Mouse (Mus musculus) neural tube, embryonic 14.5 days (tissue): Measurements from ENCODE around the gene Foxn4. TPM values are rescaled to one million over a fixed set of nuclear protein-coding genes. Genes with fewer than 3 reads are reported as not detected.

Experiments
- ATAC-seq: fragments of 200-750 bp; cut with Nextera tagmentation; 2 replicates; pipeline ENCODE4 v1.8.0; 2017; ENCODE audit warnings: low read depth, mild to moderate bottlenecking, moderate TSS enrichment, moderate library complexity
- H3K27ac ChIP-seq: fragments of 300-500 bp; sonication (generic); 2 replicates; pipeline ENCODE4 v1.5.1; 2014; ENCODE audit warnings: low read depth, mild to moderate bottlenecking, control low read depth, low read length, moderate library complexity, mixed read lengths
- H3K27me3 ChIP-seq: fragments of 300-500 bp; sonication (generic); 2 replicates; pipeline ENCODE4 v1.6.1; 2014; ENCODE audit warnings: low read length; ENCODE audit not compliant: control insufficient read depth, insufficient read depth
- H3K36me3 ChIP-seq: fragments of 300-500 bp; sonication (generic); 2 replicates; pipeline ENCODE4 v1.6.1; 2014; ENCODE audit warnings: low read length, mixed read lengths; ENCODE audit not compliant: control insufficient read depth, insufficient read depth
- H3K4me1 ChIP-seq: fragments of 300-500 bp; sonication (generic); 2 replicates; pipeline ENCODE4 v1.6.1; 2014; ENCODE audit warnings: low read length; ENCODE audit not compliant: control insufficient read depth, insufficient read depth
- H3K4me2 ChIP-seq: fragments of 300-500 bp; sonication (generic); 2 replicates; pipeline ENCODE4 v1.6.1; 2014; ENCODE audit warnings: mild to moderate bottlenecking, low read depth, low read length, control low read depth
- H3K4me3 ChIP-seq: fragments of 300-500 bp; sonication (generic); 2 replicates; pipeline ENCODE4 v1.5.1; 2014; ENCODE audit warnings: low read depth, low read length, control low read depth, mixed read lengths
- H3K9ac ChIP-seq: fragments of 300-500 bp; sonication (generic); replicated peaks from 2 replicates; pipeline ENCODE4 v1.6.1; 2014; ENCODE audit warnings: low read depth, mild to moderate bottlenecking, control low read depth, low read length, mixed read lengths
- H3K9me3 ChIP-seq: fragments of 300-500 bp; sonication (generic); 2 replicates; pipeline ENCODE4 v1.6.1; 2016; ENCODE audit warnings: low read length; ENCODE audit not compliant: control insufficient read depth
- WGBS: fragments of 180-500 bp; shearing (Covaris S2); extraction: QIAGEN DNeasy Blood & Tissue Kit; methylation state at CpG from one replicate; pipeline ENCODE4 v1.1.7; 2014; 5-methylcytosine and 5-hydroxymethylcytosine counted together
- polyA plus RNA-seq: library from polyadenylated mRNA; unstranded; fragments of >200 nt; fragmentation: Nextera tagmentation; extraction: Ambion mirVana; gene quantifications from 2 replicates; pipeline ENCODE4 v1.2.1, GENCODE M21; 2014

Gene Foxn4
- polyA plus RNA-seq, 1 experiment from 2014 or later: not detected

- H3K9ac ChIP-seq: no peak overlapping the region
- 35% methylated on average over 8 of the region's 8 CpGs for WGBS
- no peak overlapping the region for H3K27ac ChIP-seq
- ATAC-seq: peak; percentile 71
- H3K9me3 ChIP-seq: no peaks in the 10 kb centered on the region
- H3K36me3 ChIP-seq: no peaks in the 10 kb centered on the region
- peaks cover 6% of the 10 kb centered on the region for H3K27me3 ChIP-seq
- 0 out of 2 replicates have a peak, but pooled peaks cover 2% of the 10 kb centered on the region for H3K4me1 ChIP-seq
- H3K4me3 ChIP-seq: no peak overlapping the region
- no peak overlapping the region for H3K4me2 ChIP-seq
These were observed 9.6 kb downstream of the Foxn4 start for GRCm38 (mm10) chr5:114264030-114264459.

- H3K27me3 ChIP-seq: no peaks in the 10 kb centered on the region; the same call in 1 of the 2 replicates
- 0 out of 2 replicates have a peak, but pooled peaks cover 2% of the 10 kb centered on the region for H3K4me1 ChIP-seq
These were observed 12.1 kb downstream of the Foxn4 start for GRCm38 (mm10) chr5:114261494-114261893.

DNA sequence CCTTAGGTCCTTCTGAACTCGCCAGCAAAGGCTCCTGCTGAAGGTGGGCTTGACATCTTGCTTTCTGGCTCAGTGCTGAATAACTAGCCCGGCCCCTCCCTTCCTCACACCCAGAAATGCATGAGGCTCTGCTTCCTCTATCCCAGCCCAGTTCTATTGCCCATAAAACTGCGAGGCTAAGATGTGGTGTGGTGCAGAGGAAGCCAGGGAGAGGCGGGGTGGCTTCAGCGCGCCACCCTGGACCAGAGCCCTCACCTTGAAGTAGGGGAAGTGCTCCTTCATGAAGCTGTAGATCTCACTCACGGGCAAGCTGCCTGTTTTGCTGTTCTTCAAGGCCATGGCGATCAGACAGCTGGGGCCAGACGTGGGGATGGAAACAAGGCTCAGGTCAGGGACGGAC, 14.1 kb downstream of the Foxn4 start:
- no peaks in the 10 kb centered on the region for H3K36me3 ChIP-seq
- 80% methylated on average over 9 of the region's 10 CpGs for WGBS
- no peak overlapping the region for H3K27ac ChIP-seq
- no peaks in the 10 kb centered on the region for H3K9me3 ChIP-seq
- H3K27me3 ChIP-seq: no peaks in the 10 kb centered on the region
- no peak for ATAC-seq
- no peak overlapping the region for H3K9ac ChIP-seq
- no peak overlapping the region for H3K4me3 ChIP-seq
- no peak overlapping the region for H3K4me2 ChIP-seq
- H3K4me1 ChIP-seq: 0 out of 2 replicates have a peak, but pooled peaks cover 2% of the 10 kb centered on the region

More at GRCm38 (mm10) chr5:114261494-114261893, 12.1 kb downstream of the Foxn4 start:
- ATAC-seq: no peak
- Histone ChIP-seq H3K27ac (no peak overlapping the region), H3K4me3 (no peak overlapping the region), H3K9ac (no peak overlapping the region), H3K36me3 (no peaks in the 10 kb centered on the region), H3K4me2 (no peak overlapping the region), H3K9me3 (no peaks in the 10 kb centered on the region)

GRCm38 (mm10) chr5:114248174-114248589, 25.4 kb downstream of the Foxn4 start:
- no peak overlapping the region for H3K9ac ChIP-seq

DNA sequence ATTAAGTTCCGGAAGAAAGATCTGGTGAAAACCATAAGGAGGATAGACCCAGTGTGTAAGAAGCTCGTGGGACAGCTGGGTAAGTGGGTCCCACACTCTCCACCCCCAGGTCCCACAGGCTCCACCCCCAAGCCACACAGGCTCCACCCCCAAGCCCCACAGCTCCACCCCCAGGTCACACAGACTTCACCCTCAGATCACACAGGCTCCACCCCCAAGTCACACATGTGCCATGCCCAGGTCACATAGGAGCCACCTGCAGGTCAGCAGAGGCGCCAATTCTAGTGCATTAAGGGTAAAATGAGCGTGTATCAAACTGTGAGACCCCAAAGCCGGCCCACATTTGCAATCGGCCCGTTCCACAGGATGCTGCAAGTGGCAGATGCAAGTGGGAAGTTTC, 27.1 kb downstream of the Foxn4 start:
- Histone ChIP-seq H3K4me2 (no peak overlapping the region), H3K36me3 (no peaks in the 10 kb centered on the region), H3K27me3 (no peaks in the 10 kb centered on the region), H3K9ac (no peak overlapping the region), H3K4me3 (no peak overlapping the region), H3K27ac (no peak overlapping the region), H3K4me1 (no peaks in the 10 kb centered on the region), H3K9me3 (no peaks in the 10 kb centered on the region)
- no peak for ATAC-seq
- WGBS: 78% methylated on average over 7 of the region's 7 CpGs

More at GRCm38 (mm10) chr5:114248174-114248589, 25.4 kb downstream of the Foxn4 start:
- Histone ChIP-seq H3K27me3 (no peaks in the 10 kb centered on the region), H3K4me1 (no peaks in the 10 kb centered on the region), H3K36me3 (no peaks in the 10 kb centered on the region), H3K4me3 (no peak overlapping the region), H3K4me2 (peak overlapping the region; percentile 17; the same call in 1 of the 2 replicates), H3K27ac (no peak overlapping the region), H3K9me3 (no peaks in the 10 kb centered on the region)
- peak; percentile 46 for ATAC-seq
- 14% methylated on average over 14 of the region's 14 CpGs for WGBS

DNA sequence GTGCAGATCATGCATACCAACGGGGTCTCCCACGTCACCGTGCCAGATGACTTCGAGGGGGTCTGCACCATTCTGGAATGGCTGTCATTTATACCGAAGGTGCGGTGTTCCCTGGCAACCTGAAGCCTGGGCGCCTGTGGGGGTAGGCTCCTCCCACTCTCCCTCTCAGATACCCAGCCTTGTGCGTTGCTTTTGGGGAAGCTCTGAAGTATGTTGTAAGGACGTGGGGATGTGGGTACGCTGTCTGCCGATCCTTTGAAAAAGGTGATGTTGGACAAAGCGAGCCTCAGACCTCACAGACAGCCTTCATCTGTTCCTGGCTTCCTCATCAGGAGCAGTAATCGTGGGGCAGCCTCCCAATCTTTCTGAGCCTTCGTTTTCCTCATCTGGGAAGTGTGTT, 33.9 kb downstream of the Foxn4 start:
- Histone ChIP-seq H3K9me3 (no peaks in the 10 kb centered on the region), H3K27me3 (no peaks in the 10 kb centered on the region), H3K36me3 (no peaks in the 10 kb centered on the region), H3K4me3 (no peak overlapping the region), H3K9ac (no peak overlapping the region), H3K27ac (no peak overlapping the region), H3K4me1 (no peaks in the 10 kb centered on the region), H3K4me2 (no peak overlapping the region)
- ATAC-seq: no peak
- WGBS: 52% methylated on average over 14 of the region's 14 CpGs

- 40% methylated on average over 7 of the region's 7 CpGs for WGBS
- no peak for ATAC-seq
- no peaks in the 10 kb centered on the region for H3K9me3 ChIP-seq
- no peak overlapping the region for H3K9ac ChIP-seq
- no peaks in the 10 kb centered on the region for H3K4me1 ChIP-seq
- no peaks in the 10 kb centered on the region for H3K27me3 ChIP-seq
- H3K27ac ChIP-seq: no peak overlapping the region
- H3K36me3 ChIP-seq: no peaks in the 10 kb centered on the region
- H3K4me3 ChIP-seq: no peak overlapping the region
- no peak overlapping the region for H3K4me2 ChIP-seq
These were observed 34.7 kb downstream of the Foxn4 start for GRCm38 (mm10) chr5:114238924-114239323.

DNA sequence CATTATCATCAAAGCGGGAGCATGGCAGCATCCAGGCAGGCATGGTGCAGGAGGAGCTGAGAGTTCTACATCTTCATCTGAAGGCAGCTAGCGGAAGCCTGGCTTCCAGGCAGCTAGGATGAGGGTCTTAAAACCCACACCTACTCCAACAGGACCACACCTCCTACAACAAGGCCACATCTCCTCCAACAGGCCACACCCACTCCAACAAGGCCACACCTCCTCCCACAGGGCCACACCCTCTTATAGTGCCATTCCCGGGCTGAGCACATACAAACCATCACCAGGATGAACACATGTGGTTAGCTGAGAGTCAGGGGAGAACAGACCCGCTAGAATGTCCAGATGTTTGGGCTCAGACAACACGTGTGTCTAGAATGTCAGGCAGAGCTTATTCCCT, 44.7 kb downstream of the Foxn4 start:
- Histone ChIP-seq H3K9ac (no peak overlapping the region), H3K36me3 (no peaks in the 10 kb centered on the region), H3K4me1 (no peaks in the 10 kb centered on the region), H3K4me2 (no peak overlapping the region), H3K9me3 (no peaks in the 10 kb centered on the region), H3K27ac (no peak overlapping the region), H3K27me3 (no peaks in the 10 kb centered on the region), H3K4me3 (no peak overlapping the region)
- no peak for ATAC-seq
- WGBS: 81% methylated on average over 5 of the region's 5 CpGs

- Histone ChIP-seq H3K4me2 (no peak overlapping the region), H3K9ac (no peak overlapping the region), H3K9me3 (no peaks in the 10 kb centered on the region), H3K4me3 (no peak overlapping the region), H3K4me1 (no peaks in the 10 kb centered on the region), H3K27me3 (no peaks in the 10 kb centered on the region), H3K27ac (no peak overlapping the region), H3K36me3 (no peaks in the 10 kb centered on the region)
- no peak for ATAC-seq
- WGBS: 94% methylated on average over 7 of the region's 7 CpGs
These were observed 47.6 kb downstream of the Foxn4 start for GRCm38 (mm10) chr5:114226051-114226450.
